Comparison of ENCODE assay signal across 18 mouse cellular contexts in the genomic region with DNA sequence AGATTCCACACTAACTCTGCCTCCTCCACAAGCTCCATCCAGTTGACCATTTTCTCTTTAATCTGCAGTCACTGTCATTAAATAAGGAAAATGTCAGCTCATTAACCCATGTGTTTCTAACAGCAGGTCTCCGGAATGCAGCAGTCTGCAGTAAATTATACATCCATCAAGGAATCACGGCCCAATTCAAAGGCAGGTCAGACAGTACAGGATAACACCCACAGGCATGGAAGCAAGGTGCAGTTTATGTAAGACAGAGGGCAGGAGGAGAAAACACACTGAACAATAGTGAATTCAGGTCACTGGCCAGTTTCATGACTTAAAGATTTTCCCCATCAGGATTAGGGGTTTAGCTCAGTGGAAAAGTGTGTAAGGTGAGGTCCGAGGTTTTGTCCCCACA. TPM values are rescaled to one million over a fixed set of nuclear protein-coding genes. Genes with fewer than 3 reads are reported as not detected.
DNase-seq lines count a peak whose midpoint lies in the region; ATAC-seq lines count a peak whose summit lies in the region.
"Had no signal": no experiment of that assay in that cellular context is flagged by ENCODE, and none has a peak within 500 bp of the region (broad histone marks: within the 10 kb centered on the region; RNA-seq: fewer than 3 reads in every experiment).

No protein-coding gene starts in this region.

- ATAC-seq in forebrain, embryonic 12.5 days (ENCODE audit: low FRiP score): peak; percentile 42; the same call in 1 of the 2 replicates
- no peak for ATAC-seq in hindbrain, embryonic 14.5 days (ENCODE audit: low FRiP score)

- H3K36me3 ChIP-seq in forebrain, embryonic 12.5 days (replicated peaks): no peaks in the 10 kb centered on the region
- H3K36me3 ChIP-seq in hindbrain, embryonic 14.5 days (replicated peaks; ENCODE audit: control insufficient read depth, insufficient read depth): peaks cover 3% of the 10 kb centered on the region; the same call in 1 of the 2 replicates
- H3K36me3 ChIP-seq: limb, embryonic 13.5 days had no signal

- H3K4me3 ChIP-seq in forebrain, embryonic 12.5 days (replicated peaks): no peak overlapping the region
- H3K4me3 ChIP-seq in hindbrain, embryonic 14.5 days (replicated peaks; ENCODE audit: low read length): no peak overlapping the region
- H3K4me3 ChIP-seq: erythroblast, embryonic 14.5 days; limb, embryonic 13.5 days had no signal

- H3K4me2 ChIP-seq in forebrain, embryonic 12.5 days: no peak overlapping the region
- H3K4me2 ChIP-seq in hindbrain, embryonic 14.5 days (replicated peaks): no peak overlapping the region
- H3K4me2 ChIP-seq: heart, embryonic 11.5 days; limb, embryonic 13.5 days had no signal

- WGBS in forebrain, embryonic 12.5 days: 52% methylated on average over 3 of the region's 3 CpGs
- WGBS in hindbrain, embryonic 14.5 days: 32% methylated on average over 3 of the region's 3 CpGs

- H3K9me3 ChIP-seq in forebrain, embryonic 12.5 days: no peaks in the 10 kb centered on the region
- no peaks in the 10 kb centered on the region for H3K9me3 ChIP-seq in hindbrain, embryonic 14.5 days (ENCODE audit: control insufficient read depth, low read length)
- H3K9me3 ChIP-seq: limb, embryonic 13.5 days had no signal

- peak overlapping the region; percentile 46; the same call in 1 of the 2 replicates for H3K27ac ChIP-seq in forebrain, embryonic 12.5 days
- H3K27ac ChIP-seq in hindbrain, embryonic 14.5 days: 0 out of 2 replicates have a peak overlapping the region, but pooled peaks have one; percentile 6
- H3K27ac ChIP-seq: limb, embryonic 13.5 days; liver, embryonic 14.5 days; stomach, postnatal 0 days had no signal

- DNase-seq in embryo, embryonic 11 days: peak; percentile 17
- DNase-seq in embryo, embryonic 10 days (ENCODE audit: low spot score): no peak
- peak; percentile 33 for DNase-seq in kidney, postnatal 14 days
- DNase-seq in kidney, postnatal 10 days: no peak
- DNase-seq in hindbrain, embryonic 14.5 days (ENCODE audit: low spot score): no peak
- no peak for DNase-seq in urinary bladder, postnatal 10 days (ENCODE audit: low spot score)
- no peak for DNase-seq in Muller cell, postnatal 12 days (ENCODE audit: inconsistent ontology term)
- DNase-seq: gastrocnemius, postnatal 36 days; heart, postnatal 14 days; kidney, postnatal 25 days; right cerebral cortex, postnatal 25 days; thymus, postnatal 25 days had no signal

- peaks cover 17% of the 10 kb centered on the region for H3K4me1 ChIP-seq in forebrain, embryonic 12.5 days
- 0 out of 2 replicates have a peak, but pooled peaks cover 5% of the 10 kb centered on the region for H3K4me1 ChIP-seq in hindbrain, embryonic 14.5 days (replicated peaks; ENCODE audit: control insufficient read depth, insufficient read depth, low read length)
- H3K4me1 ChIP-seq: limb, embryonic 13.5 days had no signal

- H3K27me3 ChIP-seq in forebrain, embryonic 12.5 days: no peaks in the 10 kb centered on the region
- H3K27me3 ChIP-seq in hindbrain, embryonic 14.5 days (ENCODE audit: control insufficient read depth, insufficient read depth, low read length): no peaks in the 10 kb centered on the region
- H3K27me3 ChIP-seq: limb, embryonic 13.5 days had no signal

- no peak overlapping the region for H3K9ac ChIP-seq in forebrain, embryonic 12.5 days
- no peak overlapping the region for H3K9ac ChIP-seq in hindbrain, embryonic 14.5 days
- H3K9ac ChIP-seq: limb, embryonic 13.5 days; liver, embryonic 14.5 days had no signal

RNA-seq across cellular contexts. Expression of gene Sumf1, which starts 40.1 kb away (rescaled TPM):
- 17.0 and 17.1 TPM in 2 replicates for polyA plus RNA-seq in forebrain, embryonic 12.5 days (2016; fragmentation: Nextera tagmentation; extraction: Ambion mirVana)
- 12.0 and 13.5 TPM in 2 replicates for polyA plus RNA-seq in hindbrain, embryonic 14.5 days (2014; fragmentation: Nextera tagmentation; extraction: Ambion mirVana)

Comparison
In these comparisons a context has a peak if more than half of its experiments do, and no peak if none do; other contexts are left out.
1. DNase-seq: peak in embryo, embryonic 11 days (single experiment) and kidney, postnatal 14 days (single experiment); none in embryo, embryonic 10 days (single experiment), kidney, postnatal 10 days (single experiment), hindbrain, embryonic 14.5 days (single experiment), urinary bladder, postnatal 10 days (single experiment) and Muller cell, postnatal 12 days (single experiment).